Mouse (Mus musculus) layer of hippocampus, adult 2 months (tissue): ENCODE data around the gene Gnao1. TPM values are rescaled to one million over a fixed set of nuclear protein-coding genes. Genes with fewer than 3 reads are reported as not detected.

ENCODE experiments used
- DNase-seq, 2 experiments: peaks; one replicate each; pipeline ENCODE4 v3.0.0; 2022; ENCODE audit warnings: low spot score in 2 of 2
- H3K27ac ChIP-seq: fragments of 200-600 bp; 2 replicates; pipeline ENCODE4 v1.8.1; 2022
- H3K4me3 ChIP-seq: fragments of 200-600 bp; 2 replicates; pipeline ENCODE4 v1.8.1; 2022; ENCODE audit warnings: mild to moderate bottlenecking
- CTCF ChIP-seq: fragments of 200-600 bp; conservative IDR thresholded peaks from 2 replicates; pipeline ENCODE4 v1.8.1; 2022; ENCODE audit warnings: antibody characterized with exemption, mild to moderate bottlenecking, moderate library complexity
- total RNA-seq, 2 experiments: library from RNA; stranded (reverse); gene quantifications; 2 replicates each; pipeline ENCODE4 v1.2.3; 2021

Gene Gnao1
- total RNA-seq, 2 experiments from 2014 or later, result 662 to 678 TPM

DNA sequence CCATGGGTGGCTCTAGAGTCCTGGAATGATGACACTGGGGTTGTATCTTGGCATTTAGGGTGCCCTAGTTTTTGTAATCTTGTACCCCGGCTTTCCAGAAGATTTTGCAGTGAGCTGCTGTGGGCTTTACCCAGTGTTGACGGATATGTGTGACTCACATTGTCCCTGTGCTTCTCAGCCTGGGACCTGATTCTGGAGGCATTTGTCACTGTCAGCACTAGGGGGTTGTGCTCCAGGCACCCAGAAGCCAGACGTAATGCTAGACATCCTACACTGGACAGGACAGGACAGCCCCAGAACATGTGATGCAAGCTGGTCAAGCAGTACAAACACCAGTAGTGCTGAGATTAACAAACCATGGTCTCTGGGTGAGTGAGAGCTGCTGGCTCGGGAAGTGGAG is 136.0 kb downstream of the Gnao1 start:
- no peak overlapping the region for H3K4me3 ChIP-seq
- H3K27ac ChIP-seq, result no peak overlapping the region; the same call in 1 of the 2 replicates
- no peak for DNase-seq
- TF ChIP-seq CTCF, result no peak

DNA sequence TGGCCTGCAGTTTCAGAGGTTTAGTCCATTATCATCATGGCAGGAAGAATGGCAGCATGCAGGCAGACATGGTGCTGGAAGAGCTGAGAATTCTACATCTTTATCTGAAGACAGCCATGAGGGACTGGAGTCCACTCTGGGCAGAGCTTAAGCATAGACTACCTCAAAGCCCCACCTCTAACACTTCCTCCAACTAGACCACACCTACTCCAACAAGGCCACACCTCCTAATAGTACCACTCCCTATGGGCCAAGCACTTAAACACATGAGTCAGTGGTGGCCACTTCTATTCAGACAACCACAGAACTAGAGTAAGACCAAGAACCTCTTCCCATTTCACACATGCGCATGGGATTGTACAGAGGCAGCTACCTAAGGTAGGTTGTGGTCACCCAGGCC is 136.6 kb downstream of the Gnao1 start:
- DNase-seq, result no peak
- no peak for TF ChIP-seq CTCF

GRCm38 (mm10) chr8:93950133-93950532 is 140.4 kb downstream of the Gnao1 start:
- DNase-seq, result no peak
- TF ChIP-seq CTCF, result no peak
- peak overlapping the region; percentile 58; the same call in 1 of the 2 replicates for H3K27ac ChIP-seq

More for the DNA sequence above, 136.6 kb downstream of the Gnao1 start:
- no peak overlapping the region; the same call in 1 of the 2 replicates for H3K27ac ChIP-seq
- H3K4me3 ChIP-seq, result no peak overlapping the region

GRCm38 (mm10) chr8:93952511-93952910 is 142.7 kb downstream of the Gnao1 start:
- TF ChIP-seq CTCF, result peak; percentile 63
- Histone ChIP-seq H3K27ac (peak overlapping the region; percentile 25; the same call in 1 of the 2 replicates), H3K4me3 (no peak overlapping the region)
- DNase-seq, result no peak

More at GRCm38 (mm10) chr8:93950133-93950532, 140.4 kb downstream of the Gnao1 start:
- H3K4me3 ChIP-seq, result no peak overlapping the region

- TF ChIP-seq CTCF, result no peak
- no peak for DNase-seq
- Histone ChIP-seq H3K4me3 (no peak overlapping the region), H3K27ac (peak overlapping the region; percentile 59)
Measured at GRCm38 (mm10) chr8:93958402-93958801, 148.6 kb downstream of the Gnao1 start.

DNA sequence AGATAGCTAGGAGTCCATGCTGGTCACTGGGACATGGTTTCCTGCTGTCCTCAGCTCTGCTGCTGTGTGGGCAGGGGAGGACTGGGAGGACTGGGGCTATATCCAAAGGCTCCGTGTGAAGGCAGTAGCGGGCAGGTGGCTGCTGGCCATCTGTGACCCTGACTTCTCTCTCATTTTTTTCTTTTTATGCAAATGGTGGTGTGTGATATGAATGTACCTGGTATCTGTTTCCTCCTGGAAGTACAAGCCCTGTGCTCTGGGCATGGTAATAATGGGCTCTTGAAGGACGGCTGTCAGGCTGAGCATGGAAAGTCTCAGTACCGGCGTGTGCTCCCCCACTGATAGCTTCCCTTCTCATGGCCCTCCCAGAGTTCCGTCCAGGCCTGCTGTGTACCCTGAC is 151.1 kb downstream of the Gnao1 start:
- Histone ChIP-seq H3K27ac (peak overlapping the region; percentile 51; the same call in 1 of the 2 replicates), H3K4me3 (no peak overlapping the region)
- TF ChIP-seq CTCF, result no peak
- DNase-seq, result no peak

DNA sequence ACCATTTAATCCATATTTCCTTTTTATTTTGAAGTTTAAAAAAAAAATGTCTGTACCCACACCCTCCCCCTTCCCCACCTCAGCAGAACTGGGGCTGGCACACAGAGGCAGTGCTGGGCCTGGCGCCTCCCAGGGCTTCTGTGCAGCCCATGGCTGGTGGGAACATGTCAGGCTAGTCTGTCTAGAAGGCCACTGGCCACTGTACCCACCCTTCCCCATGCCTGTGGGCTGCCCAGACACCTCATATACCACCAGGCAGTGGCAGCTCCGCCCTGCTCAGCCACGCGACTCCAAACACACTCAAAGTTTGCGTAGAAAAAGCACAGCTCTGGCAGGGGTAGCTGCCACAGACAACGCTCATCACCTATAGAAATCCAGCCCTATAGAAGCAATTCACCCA is 158.5 kb downstream of the Gnao1 start:
- no peak for DNase-seq
- H3K27ac ChIP-seq, result peak overlapping the region; percentile 23; the same call in 1 of the 2 replicates
- no peak overlapping the region for H3K4me3 ChIP-seq
- TF ChIP-seq CTCF, result no peak

DNA sequence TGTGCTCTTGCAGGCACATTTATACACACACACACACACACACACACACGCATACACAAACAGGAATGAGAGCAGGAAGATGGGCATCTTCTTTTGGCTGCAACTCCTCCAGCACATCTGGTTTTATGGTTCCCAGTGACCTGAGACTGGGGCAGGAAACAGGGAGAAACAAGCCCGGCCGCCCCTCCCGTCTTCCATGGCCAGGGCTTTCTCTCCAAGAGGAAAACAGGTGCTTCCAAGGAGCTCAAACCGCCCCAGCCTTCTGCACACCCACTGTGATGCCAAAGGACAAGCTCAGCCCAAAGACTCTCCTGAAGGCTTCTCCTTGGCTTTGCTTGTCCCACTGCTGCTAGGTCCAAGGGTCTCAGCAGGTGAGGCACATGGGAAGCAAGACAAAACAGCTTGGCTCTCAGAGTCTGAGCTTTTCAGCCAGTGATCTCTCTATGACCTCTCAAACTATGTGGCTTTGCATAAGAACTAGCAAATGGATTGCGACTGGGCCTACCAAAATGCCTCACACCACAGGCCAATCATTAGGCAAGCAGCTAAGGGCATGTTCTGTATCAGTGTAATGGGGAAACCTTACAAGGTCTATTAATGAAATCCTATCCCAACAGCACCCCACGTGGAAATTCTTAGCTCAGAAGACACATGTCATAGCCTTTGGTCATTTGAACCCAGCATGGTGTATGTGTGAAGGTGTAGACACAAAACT is 160.0 kb downstream of the Gnao1 start:
- Histone ChIP-seq H3K4me3 (no peak overlapping the region), H3K27ac (no peak overlapping the region)
- no peak for TF ChIP-seq CTCF
- no peak for DNase-seq

DNA sequence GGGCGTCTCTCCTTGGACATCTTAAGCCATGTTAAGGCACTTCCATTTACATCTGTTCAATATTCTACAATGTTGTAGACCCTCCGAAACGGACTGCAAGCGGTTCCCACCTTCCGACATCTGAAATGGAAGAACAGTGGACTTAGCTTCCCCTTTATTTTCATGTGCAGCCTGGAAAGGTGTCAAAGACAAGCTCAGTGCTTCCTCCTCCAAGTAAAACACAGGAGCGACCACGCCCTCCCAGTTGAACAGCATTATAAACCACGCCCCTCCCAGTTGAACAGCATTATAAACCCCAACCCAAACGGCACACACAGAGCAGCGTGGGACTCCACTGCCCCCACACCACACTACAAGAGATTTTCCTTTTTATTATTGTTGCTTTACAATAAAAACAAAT is 161.7 kb downstream of the Gnao1 start:
- TF ChIP-seq CTCF, result no peak
- Histone ChIP-seq H3K4me3 (no peak overlapping the region), H3K27ac (no peak overlapping the region)
- no peak for DNase-seq

GRCm38 (mm10) chr8:93972211-93972610 is 162.4 kb downstream of the Gnao1 start:
- no peak for DNase-seq
- Histone ChIP-seq H3K27ac (peak overlapping the region; percentile 43; the same call in 1 of the 2 replicates), H3K4me3 (no peak overlapping the region)
- no peak for TF ChIP-seq CTCF

GRCm38 (mm10) chr8:93972971-93973734 is 163.4 kb downstream of the Gnao1 start:
- no peak for TF ChIP-seq CTCF
- DNase-seq, result no peak
- no peak overlapping the region for H3K4me3 ChIP-seq
- H3K27ac ChIP-seq, result peak overlapping the region; percentile 43; the same call in 1 of the 2 replicates

GRCm38 (mm10) chr8:93973831-93974375 is 164.1 kb downstream of the Gnao1 start:
- TF ChIP-seq CTCF, result no peak
- H3K4me3 ChIP-seq, result no peak overlapping the region
- DNase-seq, result no peak
- H3K27ac ChIP-seq, result 0 out of 2 replicates have a peak overlapping the region, but pooled peaks have one; percentile 43

DNA sequence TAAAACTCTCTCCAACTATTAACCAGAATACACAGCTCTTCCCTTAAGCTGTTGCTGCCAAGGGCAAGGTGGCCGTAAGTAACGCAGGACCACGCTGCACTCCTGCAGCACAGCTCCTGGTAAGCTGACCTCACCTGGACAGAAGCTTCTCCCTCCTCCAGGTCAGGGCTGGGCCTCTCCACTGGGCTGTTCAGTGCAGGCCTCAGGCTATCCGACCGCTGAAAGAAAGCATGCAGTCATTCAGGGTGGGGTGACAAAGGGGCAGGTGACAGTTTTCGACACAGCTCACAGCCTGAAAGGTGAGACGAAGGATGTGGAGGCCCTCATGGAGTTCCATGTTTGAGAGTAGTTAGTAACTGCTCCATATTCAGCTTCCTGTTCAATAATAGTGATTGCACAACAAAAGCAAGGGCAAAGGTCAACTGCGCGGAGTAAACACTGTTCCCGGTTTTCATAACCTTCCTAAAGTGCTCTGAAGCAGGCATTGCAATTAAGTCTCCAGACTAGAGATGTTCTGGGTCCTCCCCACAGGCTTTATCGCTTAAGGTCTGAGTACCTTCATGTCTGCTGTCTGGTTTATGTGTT is 164.9 kb downstream of the Gnao1 start:
- DNase-seq, result no peak
- no peak for TF ChIP-seq CTCF
- Histone ChIP-seq H3K4me3 (no peak overlapping the region), H3K27ac (no peak overlapping the region)
